Mouse (Mus musculus) embryonic fibroblast, embryonic 13.5 days (primary cell): ENCODE measurements at regions not wholly inside any gene's neighbourhood (a gene's known extent, or its start where the extent isn't known, plus 50 kb on each side); places are given as distances from the start of the nearest gene placed in this dataset.

Source experiments
- CTCF ChIP-seq: IDR thresholded peaks from 2 replicates; pipeline ENCODE4 v1.5.1; 2011; ENCODE audit warnings: mild to moderate bottlenecking, control low read depth, low read length, moderate library complexity, borderline replicate concordance; ENCODE audit not compliant: insufficient read depth
- POLR2A ChIP-seq: IDR thresholded peaks from 2 replicates; pipeline ENCODE4 v1.6.1; 2011; ENCODE audit warnings: low read depth, mild to moderate bottlenecking, control low read depth, low read length, moderate library complexity

DNA sequence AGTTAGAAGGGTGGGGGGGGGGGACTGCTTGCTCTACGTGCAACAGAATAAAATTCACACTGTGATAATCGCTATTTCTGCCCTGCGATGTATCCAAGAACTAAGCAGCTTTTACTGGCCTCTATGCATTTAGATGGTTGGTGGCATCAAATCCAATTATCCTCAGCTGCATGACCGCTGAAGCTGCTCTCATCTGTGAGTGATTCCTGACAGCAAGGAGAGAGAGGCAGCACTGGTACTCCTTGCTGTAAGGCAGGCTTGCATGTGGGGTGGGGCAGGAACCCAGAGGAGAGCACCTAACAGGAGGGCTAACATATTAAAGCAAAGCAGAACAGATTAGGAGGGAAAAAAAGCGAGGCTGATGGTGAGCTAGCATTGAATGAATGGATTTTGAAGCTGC is 431.6 kb upstream of the Fam241a start:
- TF ChIP-seq CTCF: no peak
- no peak for TF ChIP-seq POLR2A
